Mouse (Mus musculus) liver, adult (tissue): ENCODE results near the gene Pde4b.

Experiments
- GATA4 ChIP-seq: IDR thresholded peaks from 2 replicates; pipeline ENCODE4 v1.6.1; 2014; ENCODE audit warnings: mild to moderate bottlenecking, low read length; ENCODE audit not compliant: insufficient replicate concordance

Gene Pde4b

DNA sequence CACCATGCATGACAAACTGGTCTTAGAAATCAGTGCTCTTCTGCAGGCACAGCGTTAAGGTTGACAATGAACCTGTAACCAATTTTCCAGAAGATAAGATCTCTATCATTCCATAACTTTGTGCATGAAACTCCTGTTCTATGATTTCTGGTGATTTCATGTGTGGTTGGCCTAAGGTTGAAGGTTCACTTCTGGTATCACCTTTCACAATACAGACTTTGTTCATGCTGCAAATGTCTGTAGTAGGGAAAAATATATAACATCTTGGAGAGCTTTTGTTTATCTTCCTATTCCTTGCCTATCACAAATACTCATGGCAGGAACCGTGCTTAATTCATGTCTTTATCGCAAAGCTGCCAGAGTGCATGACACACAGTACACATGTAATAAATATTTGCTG lies 319.5 kb downstream of the Pde4b start:
- TF ChIP-seq GATA4, result no peak

GRCm38 (mm10) chr4:102408132-102408531 lies 320.8 kb downstream of the Pde4b start:
- no peak for TF ChIP-seq GATA4

DNA sequence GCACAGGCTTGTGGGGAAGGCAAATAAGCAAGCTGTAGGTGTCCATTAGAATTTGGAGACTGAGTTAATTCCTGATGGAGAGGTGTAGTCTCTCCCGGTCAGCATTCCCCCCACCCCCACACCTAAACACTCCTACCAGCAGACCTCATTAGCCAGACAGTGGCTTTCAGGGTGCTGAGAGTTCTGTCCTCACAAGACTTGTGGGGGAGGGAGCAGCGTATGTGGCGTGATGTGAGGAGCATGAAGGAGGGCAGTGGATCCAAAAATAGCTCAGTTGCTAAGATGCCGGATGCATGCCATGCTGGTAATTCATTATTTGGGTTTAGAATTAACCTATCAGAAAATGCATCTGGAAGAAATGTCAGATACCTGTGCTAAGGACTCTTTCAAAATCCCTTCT lies 321.6 kb downstream of the Pde4b start:
- TF ChIP-seq GATA4, result no peak

- no peak for TF ChIP-seq GATA4
Measured at GRCm38 (mm10) chr4:102413101-102413500, 325.8 kb downstream of the Pde4b start.

DNA sequence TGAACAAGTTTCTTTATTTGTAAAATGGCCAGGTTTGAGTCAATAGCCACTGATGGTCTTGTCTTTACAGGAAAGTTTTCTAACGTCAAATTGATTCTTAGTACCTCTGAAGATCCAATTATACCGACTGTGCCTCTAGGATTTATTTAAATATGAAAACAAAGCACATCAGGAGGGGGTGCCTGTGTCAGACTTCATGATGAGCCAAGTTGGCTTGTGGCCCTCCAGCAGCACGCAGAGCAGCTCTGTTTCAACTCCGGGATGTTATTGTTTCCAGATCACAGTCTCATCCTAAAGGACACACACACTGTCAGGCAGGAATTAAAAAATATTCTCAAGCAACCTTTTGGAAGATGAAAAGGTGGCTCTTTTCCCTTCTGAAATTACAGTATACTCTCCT lies 326.5 kb downstream of the Pde4b start:
- TF ChIP-seq GATA4, result no peak

DNA sequence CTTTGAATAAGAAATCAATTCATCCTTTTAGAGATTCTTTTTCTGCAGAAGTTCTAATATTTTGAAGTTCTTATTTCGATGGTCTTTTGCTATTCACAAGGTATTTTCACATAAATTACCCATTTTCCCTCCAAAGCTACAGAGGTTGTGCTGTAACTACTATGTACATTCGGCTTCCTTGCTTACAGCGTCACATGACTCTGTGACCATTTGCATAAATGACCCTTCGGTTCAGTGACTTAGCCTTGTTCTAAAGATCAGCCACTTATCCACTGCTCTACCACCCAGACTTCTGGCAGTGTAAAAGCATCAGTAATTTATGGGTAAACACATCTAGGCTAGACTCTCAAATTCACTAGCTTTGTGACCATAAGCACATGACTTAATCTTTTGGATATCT lies 327.3 kb downstream of the Pde4b start:
- TF ChIP-seq GATA4, result no peak

DNA sequence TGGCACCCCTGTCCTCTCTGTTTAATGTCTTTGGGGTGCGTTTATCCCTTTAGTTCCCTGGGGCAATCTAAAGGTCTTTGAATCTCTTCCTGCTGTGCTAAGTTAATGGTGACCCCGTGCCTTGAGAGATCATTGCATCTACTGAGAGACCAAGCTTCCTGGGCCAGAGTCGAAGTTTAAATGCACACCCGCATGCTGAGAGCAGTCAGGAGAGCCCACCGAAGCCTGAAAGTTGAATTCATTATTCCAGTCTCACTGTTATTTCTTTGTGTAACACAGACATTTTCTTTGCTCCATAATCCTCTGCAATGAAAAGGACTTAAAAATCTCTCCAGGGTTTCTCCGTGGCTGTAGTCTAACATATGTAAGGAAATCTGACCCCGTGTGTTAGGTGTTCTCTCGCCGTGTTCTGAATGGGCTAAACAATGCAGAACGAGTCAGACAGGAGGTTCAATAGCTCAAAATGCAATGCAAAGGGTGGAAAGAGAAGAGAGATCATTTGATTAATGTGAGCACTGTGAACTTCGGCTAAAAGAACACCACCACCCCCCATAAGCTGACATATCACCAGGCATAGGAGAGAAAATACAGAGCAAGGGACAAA lies 333.6 kb downstream of the Pde4b start:
- TF ChIP-seq GATA4, result no peak

GRCm38 (mm10) chr4:102421398-102421859 lies 334.1 kb downstream of the Pde4b start:
- TF ChIP-seq GATA4, result no peak

DNA sequence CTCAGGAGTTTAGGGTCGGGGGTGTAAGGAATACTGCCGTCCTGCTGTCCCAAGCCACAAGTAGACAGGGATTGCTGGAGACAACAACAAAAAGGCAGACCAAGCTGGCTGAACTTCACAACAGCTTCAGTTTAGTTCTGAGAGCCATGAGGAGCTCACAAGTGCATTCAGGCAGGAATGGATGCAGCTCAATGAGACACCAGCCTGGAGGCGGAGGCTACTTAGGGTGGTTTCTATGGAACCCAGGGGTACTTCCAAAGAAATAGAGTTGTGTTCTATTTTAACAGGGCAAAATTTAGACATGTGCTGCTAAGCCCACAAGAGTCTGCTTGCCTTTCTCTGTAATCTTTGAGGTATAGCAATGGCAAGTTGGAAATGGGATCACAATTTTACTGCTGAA lies 336.8 kb downstream of the Pde4b start:
- TF ChIP-seq GATA4, result no peak

- no peak for TF ChIP-seq GATA4
Measured at GRCm38 (mm10) chr4:102425422-102425821, 338.1 kb downstream of the Pde4b start.

DNA sequence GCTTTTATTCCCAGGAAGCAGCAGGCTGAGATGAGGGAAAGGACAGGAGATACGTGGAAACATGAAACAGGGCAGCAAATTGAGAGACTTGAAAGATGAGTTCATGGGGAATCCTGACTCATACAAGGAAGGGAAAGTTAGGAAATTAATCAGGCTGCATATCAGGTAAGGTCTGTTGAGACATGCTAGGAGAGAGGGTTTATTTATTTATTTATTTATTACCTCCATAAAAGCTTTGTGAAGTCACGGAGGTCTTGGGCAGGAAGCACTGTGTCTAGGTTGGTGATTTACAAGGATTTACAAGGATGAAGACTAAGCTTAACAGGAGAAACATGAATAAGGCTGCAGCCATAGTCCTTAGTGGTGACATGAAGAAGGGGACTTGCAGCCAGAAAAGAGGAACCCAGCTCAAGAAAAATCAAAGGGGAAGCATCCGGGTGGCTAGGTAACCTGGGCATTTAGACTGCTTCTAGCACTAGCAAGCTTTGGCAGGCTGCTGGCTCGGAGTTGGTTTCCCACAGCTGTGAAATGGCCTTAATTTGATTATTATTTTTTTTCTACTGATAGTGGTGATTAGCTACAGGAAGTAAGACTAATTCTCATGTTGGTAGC lies 342.5 kb downstream of the Pde4b start:
- TF ChIP-seq GATA4, result no peak

- TF ChIP-seq GATA4, result no peak
Measured at GRCm38 (mm10) chr4:102432040-102432782, 344.9 kb downstream of the Pde4b start.

DNA sequence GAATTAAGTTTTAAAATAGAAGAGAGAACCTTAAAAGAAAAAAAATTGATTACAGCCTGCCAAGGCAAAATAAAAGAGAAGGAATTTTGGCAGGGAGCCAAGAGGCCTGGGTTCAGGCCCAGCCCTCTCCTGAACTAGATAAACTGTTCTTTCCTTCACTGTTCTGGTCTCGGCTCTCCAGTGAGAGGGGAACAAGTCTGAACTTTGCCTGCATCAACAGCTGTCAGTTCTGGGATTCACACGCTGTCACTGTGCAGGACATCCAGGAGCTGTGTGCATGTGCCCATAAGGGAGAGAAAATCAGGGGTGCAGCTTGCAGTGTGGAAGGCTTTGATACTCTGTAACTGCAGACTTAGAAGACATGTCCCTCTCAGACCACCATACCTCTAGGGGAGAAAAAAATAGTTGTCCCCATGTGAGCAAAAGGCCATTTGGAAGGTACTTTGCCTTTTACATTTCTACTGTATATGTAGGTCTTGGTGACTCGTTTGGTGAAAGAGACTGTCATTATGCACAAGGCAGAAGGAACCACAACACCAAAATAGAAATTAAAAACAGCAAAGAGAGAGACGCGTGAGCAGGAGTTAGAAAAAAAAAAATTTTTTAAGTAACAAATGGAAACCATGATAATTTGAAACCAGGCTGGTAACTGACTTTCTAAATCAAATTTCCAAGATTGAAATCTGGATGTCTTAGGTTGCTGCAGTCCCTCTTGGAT lies 352.2 kb downstream of the Pde4b start:
- TF ChIP-seq GATA4, result no peak

DNA sequence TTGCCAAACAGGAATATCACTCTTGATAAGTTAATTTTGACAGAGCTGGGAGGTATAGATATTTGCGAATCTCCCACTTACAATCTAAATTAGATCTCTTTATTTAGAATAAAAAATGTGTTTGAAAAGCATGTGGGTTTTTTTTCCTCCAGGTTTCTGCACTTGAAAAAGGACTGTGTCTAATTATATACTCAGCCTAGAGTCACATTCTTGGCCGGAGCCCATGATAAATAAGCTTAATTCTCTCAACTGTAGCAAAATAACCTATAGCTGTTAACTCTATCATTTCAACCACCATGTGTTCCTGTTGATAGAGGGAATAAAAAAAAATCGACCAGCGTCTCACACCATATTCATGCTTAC lies 352.8 kb downstream of the Pde4b start:
- no peak for TF ChIP-seq GATA4

DNA sequence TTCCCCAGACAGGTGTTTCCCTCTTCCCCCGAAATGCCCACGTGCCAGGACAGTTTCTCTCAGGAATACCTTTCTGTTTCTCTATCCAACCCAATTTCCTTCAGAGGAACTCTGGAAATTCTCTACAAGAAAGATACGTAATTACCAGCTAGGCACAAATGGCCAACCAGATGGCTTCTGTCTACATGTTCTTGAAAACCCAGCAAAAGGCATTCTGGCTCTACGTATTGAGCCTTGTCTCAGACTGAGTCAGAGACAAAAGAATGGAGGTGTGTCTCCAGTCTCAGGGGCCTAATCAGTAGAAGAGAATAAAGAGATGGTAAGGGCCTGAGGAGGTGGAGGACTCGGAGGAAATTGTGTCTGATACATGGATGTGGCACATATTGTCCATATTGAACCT lies 356.2 kb downstream of the Pde4b start:
- TF ChIP-seq GATA4, result no peak

GRCm38 (mm10) chr4:102444501-102444900 lies 357.2 kb downstream of the Pde4b start:
- TF ChIP-seq GATA4, result no peak
